In genomic region chr9:120676771-120677170, GRCm38 (mm10) we compare ENCODE assay signal across 16 mouse cellular contexts.
DNase-seq lines count a peak whose midpoint lies in the region; ATAC-seq lines count a peak whose summit lies in the region.
"Had no signal": no experiment of that assay in that cellular context is flagged by ENCODE, and none has a peak within 500 bp of the region (broad histone marks: within the 10 kb centered on the region; RNA-seq: fewer than 3 reads in every experiment).

No protein-coding gene starts in this region.

- no peak overlapping the region for H3K27ac ChIP-seq in forebrain, embryonic 11.5 days (ENCODE audit: low read depth, low read length)
- H3K27ac ChIP-seq in forebrain, embryonic 16.5 days (ENCODE audit: low read length): no peak overlapping the region
- H3K27ac ChIP-seq in limb, embryonic 12.5 days: no peak overlapping the region
- no peak overlapping the region for H3K27ac ChIP-seq in limb, embryonic 10.5 days
- H3K27ac ChIP-seq in neural tube, embryonic 15.5 days (replicated peaks): no peak overlapping the region
- H3K27ac ChIP-seq: embryonic facial prominence, embryonic 15.5 days; hindbrain, embryonic 12.5 days; macrophage had no signal

- H3K4me3 ChIP-seq in forebrain, embryonic 11.5 days (ENCODE audit: low read depth, low read length): no peak overlapping the region
- no peak overlapping the region for H3K4me3 ChIP-seq in forebrain, embryonic 16.5 days (replicated peaks; ENCODE audit: low read length)
- no peak overlapping the region for H3K4me3 ChIP-seq in limb, embryonic 12.5 days (replicated peaks)
- no peak overlapping the region for H3K4me3 ChIP-seq in limb, embryonic 10.5 days
- no peak overlapping the region for H3K4me3 ChIP-seq in neural tube, embryonic 15.5 days (replicated peaks)
- H3K4me3 ChIP-seq: embryonic facial prominence, embryonic 15.5 days; hindbrain, embryonic 12.5 days had no signal

- no peak for ATAC-seq in forebrain, embryonic 11.5 days (replicated peaks; ENCODE audit: low FRiP score)
- ATAC-seq in forebrain, embryonic 16.5 days: no peak
- ATAC-seq in limb, embryonic 12.5 days (ENCODE audit: insufficient number of reproducible peaks, insufficient read depth, low FRiP score, low TSS enrichment, low read depth): no peak
- ATAC-seq in neural tube, embryonic 15.5 days (ENCODE audit: low FRiP score): no peak
- ATAC-seq: intestine, embryonic 16.5 days; liver, postnatal 0 days had no signal

- peak; percentile 49 for DNase-seq in forebrain, embryonic 11.5 days (ENCODE audit: low spot score)
- DNase-seq in limb, embryonic 10.5 days (ENCODE audit: low spot score): no peak
- DNase-seq in R1 (ENCODE audit: low read depth, low spot score): peak; percentile 59
- DNase-seq in kidney, postnatal 14 days: peak; percentile 59
- DNase-seq in left cerebral cortex, postnatal 25 days (ENCODE audit: low spot score in 2 of 2): no peak
- DNase-seq: cerebellum, adult 2 months; gastrocnemius, postnatal 36 days; liver, postnatal 0 days; thymus, postnatal 36 days had no signal

- peaks cover 18% of the 10 kb centered on the region for H3K4me1 ChIP-seq in forebrain, embryonic 11.5 days (replicated peaks; ENCODE audit: control insufficient read depth, insufficient read depth, low read length)
- peaks cover 34% of the 10 kb centered on the region for H3K4me1 ChIP-seq in forebrain, embryonic 16.5 days (replicated peaks; ENCODE audit: control insufficient read depth, insufficient read depth, low read length)
- H3K4me1 ChIP-seq in limb, embryonic 12.5 days (replicated peaks): peaks cover 41% of the 10 kb centered on the region
- H3K4me1 ChIP-seq in limb, embryonic 10.5 days: peaks cover 65% of the 10 kb centered on the region
- H3K4me1 ChIP-seq in neural tube, embryonic 15.5 days: peaks cover 36% of the 10 kb centered on the region

- no peaks in the 10 kb centered on the region for H3K9me3 ChIP-seq in forebrain, embryonic 11.5 days (ENCODE audit: control insufficient read depth, low read length)
- no peaks in the 10 kb centered on the region for H3K9me3 ChIP-seq in forebrain, embryonic 16.5 days (ENCODE audit: control insufficient read depth, low read length)
- no peaks in the 10 kb centered on the region for H3K9me3 ChIP-seq in limb, embryonic 12.5 days
- no peaks in the 10 kb centered on the region for H3K9me3 ChIP-seq in limb, embryonic 10.5 days (replicated peaks)
- no peaks in the 10 kb centered on the region for H3K9me3 ChIP-seq in neural tube, embryonic 15.5 days (replicated peaks)
- H3K9me3 ChIP-seq: embryonic facial prominence, embryonic 15.5 days; hindbrain, embryonic 12.5 days had no signal

- no peak overlapping the region for H3K9ac ChIP-seq in forebrain, embryonic 11.5 days (ENCODE audit: low read length)
- H3K9ac ChIP-seq in forebrain, embryonic 16.5 days (replicated peaks; ENCODE audit: low read depth, low read length): no peak overlapping the region
- no peak overlapping the region for H3K9ac ChIP-seq in limb, embryonic 12.5 days (replicated peaks)
- H3K9ac ChIP-seq in neural tube, embryonic 15.5 days (replicated peaks): no peak overlapping the region
- H3K9ac ChIP-seq: embryonic facial prominence, embryonic 15.5 days; hindbrain, embryonic 12.5 days; liver, postnatal 0 days had no signal

- peaks cover 2% of the 10 kb centered on the region; the same call in 1 of the 2 replicates for H3K27me3 ChIP-seq in forebrain, embryonic 11.5 days (ENCODE audit: control insufficient read depth, insufficient read depth, low read length)
- no peaks in the 10 kb centered on the region for H3K27me3 ChIP-seq in forebrain, embryonic 16.5 days (replicated peaks; ENCODE audit: control insufficient read depth, insufficient read depth, low read length)
- peaks cover 20% of the 10 kb centered on the region for H3K27me3 ChIP-seq in limb, embryonic 12.5 days
- peaks cover 29% of the 10 kb centered on the region for H3K27me3 ChIP-seq in limb, embryonic 10.5 days (ENCODE audit: low read depth, poor library complexity, severe bottlenecking)
- H3K27me3 ChIP-seq in neural tube, embryonic 15.5 days (replicated peaks): no peaks in the 10 kb centered on the region; the same call in 1 of the 2 replicates

- no peak overlapping the region for H3K4me2 ChIP-seq in forebrain, embryonic 11.5 days (ENCODE audit: low read depth, low read length, severe bottlenecking)
- H3K4me2 ChIP-seq in forebrain, embryonic 16.5 days (ENCODE audit: low read length): no peak overlapping the region
- H3K4me2 ChIP-seq in limb, embryonic 12.5 days: peak overlapping the region; percentile 66; the same call in 1 of the 2 replicates
- H3K4me2 ChIP-seq in neural tube, embryonic 15.5 days: no peak overlapping the region

- intact Hi-C loops in left cerebral cortex, postnatal 25 days (cut with DNase I): no loop called here

- H3K36me3 ChIP-seq in forebrain, embryonic 11.5 days (ENCODE audit: control insufficient read depth, insufficient read depth, low read length): no peaks in the 10 kb centered on the region
- no peaks in the 10 kb centered on the region for H3K36me3 ChIP-seq in forebrain, embryonic 16.5 days (ENCODE audit: control insufficient read depth, insufficient read depth)
- H3K36me3 ChIP-seq in limb, embryonic 12.5 days: no peaks in the 10 kb centered on the region
- no peaks in the 10 kb centered on the region for H3K36me3 ChIP-seq in limb, embryonic 10.5 days
- H3K36me3 ChIP-seq in neural tube, embryonic 15.5 days: no peaks in the 10 kb centered on the region
- H3K36me3 ChIP-seq: embryonic facial prominence, embryonic 15.5 days; hindbrain, embryonic 12.5 days had no signal

- 16% methylated on average over 8 of the region's 8 CpGs for WGBS in forebrain, embryonic 11.5 days
- 10% methylated on average over 8 of the region's 8 CpGs for WGBS in forebrain, embryonic 16.5 days
- WGBS in limb, embryonic 12.5 days: 24% methylated on average over 8 of the region's 8 CpGs
- WGBS in limb, embryonic 10.5 days: 32% methylated on average over 8 of the region's 8 CpGs
- 20% methylated on average over 8 of the region's 8 CpGs for WGBS in neural tube, embryonic 15.5 days

Comparison
In these comparisons a context has a peak if more than half of its experiments do, and no peak if none do; other contexts are left out.
1. DNase-seq: peak in forebrain, embryonic 11.5 days (single experiment), R1 (single experiment) and kidney, postnatal 14 days (single experiment); none in limb, embryonic 10.5 days (single experiment) and left cerebral cortex, postnatal 25 days (0 of 2).